Mouse (Mus musculus): ENCODE data around the gene Foxred2.

GRCm38 (mm10) chr15:77965117-77965528 lies 8.6 kb upstream of the Foxred2 start:
- TF ChIP-seq CTCF (IDR thresholded peaks at IDR 0.05; ENCODE audit: control insufficient read depth, insufficient read depth, insufficient replicate concordance, low read depth, low read length) (no peak), POLR2A (IDR thresholded peaks at IDR 0.05; ENCODE audit: control insufficient read depth, low read depth, low read length) (no peak)

Measured in testis, adult 2 months (tissue).